Mouse (Mus musculus) lung, postnatal 36 days (tissue): Measurements from ENCODE around the gene Slc2a9.
A peak's percentile ranks its signal among the peaks of the same experiment; 100 is the strongest.

Experiments
- DNase-seq: peaks from one replicate; pipeline ENCODE4 v3.0.0; 2022; ENCODE audit warnings: mixed read lengths

Gene Slc2a9

DNA sequence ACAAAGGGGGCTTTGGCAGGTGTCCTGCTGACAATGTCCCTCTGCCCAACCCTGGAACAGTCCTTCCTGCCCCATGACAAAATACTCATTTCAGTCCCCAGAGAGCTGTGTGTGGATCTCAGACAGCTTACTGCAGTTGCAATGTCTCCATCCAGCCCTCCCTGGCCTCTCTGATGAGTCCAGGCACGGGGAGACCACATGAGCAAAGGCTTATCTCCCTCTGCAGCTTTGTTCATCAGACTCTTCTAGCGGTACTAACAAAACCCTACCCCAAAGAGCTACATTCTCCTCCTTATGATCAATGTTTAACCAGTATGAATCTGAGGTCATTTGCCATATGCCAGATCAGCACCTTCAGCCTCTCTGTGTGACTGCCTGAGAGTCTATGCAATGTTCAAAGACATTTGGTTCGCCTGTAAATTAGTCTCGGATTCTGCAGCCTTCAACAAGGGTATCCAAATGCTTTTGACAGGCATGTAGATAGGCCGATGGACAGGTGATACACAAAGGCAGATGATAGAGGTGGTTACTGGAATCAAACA lies 36.3 kb downstream of the Slc2a9 start:
- DNase-seq: no peak

DNA sequence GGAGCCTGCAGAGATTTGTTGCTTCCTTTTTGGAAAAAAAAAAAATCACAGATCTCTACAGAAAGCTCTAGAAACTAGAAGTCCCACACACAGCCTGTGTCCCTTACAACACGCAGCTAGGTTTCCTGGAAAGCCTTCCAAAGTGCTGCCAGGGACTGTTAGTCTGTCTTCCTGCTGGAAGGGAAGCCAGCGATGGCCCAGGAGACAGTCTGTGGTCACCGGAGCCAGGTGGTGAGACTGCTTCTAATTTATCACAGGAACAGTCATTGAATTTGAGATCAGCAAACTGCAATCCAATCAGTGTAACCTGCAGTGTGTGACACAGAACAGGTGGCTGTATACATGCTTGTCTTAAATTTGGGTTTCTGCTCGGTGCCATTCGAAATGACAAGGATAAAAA lies 41.7 kb downstream of the Slc2a9 start:
- no peak for DNase-seq

DNA sequence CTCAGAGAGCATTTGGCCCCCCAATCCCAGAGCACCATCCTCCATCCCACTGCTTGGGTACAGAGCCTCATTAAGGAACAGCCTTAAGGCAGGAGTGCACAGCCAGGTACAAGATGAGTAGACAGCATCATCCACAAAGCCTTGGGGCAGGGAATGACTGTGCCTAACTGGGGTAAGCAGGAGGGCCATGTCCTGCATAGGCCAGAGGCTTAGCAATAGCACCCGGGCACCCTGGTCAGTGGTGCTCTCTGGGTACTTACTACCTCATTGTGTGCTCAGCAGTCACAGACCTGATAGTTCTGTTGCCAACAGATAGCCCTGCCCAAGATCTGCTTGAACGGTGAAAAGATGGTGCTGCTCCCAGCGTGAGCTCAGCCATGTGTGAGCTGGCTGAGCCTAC lies 52.0 kb downstream of the Slc2a9 start:
- no peak for DNase-seq

DNA sequence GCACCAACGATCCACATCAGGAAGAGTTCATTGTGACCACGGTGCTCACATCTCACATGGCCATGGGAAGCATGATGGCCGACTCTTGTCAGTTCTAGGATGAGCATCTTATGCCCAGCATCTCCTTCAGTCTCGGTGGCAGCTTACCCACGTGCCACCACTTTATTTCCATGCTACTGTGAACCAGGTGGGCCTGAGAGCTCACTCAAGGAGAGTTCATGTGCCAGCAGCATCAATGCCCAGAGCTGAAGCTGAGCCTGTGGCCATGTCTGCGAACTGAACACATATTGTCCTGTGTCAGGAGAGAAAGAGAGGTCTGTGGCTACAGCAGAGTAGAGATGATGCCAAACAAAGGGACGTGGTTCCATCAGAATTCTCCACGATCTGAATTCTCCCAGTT lies 53.3 kb downstream of the Slc2a9 start:
- DNase-seq: no peak

- no peak for DNase-seq
These were observed 54.8 kb downstream of the Slc2a9 start for GRCm38 (mm10) chr5:38448121-38448520.

DNA sequence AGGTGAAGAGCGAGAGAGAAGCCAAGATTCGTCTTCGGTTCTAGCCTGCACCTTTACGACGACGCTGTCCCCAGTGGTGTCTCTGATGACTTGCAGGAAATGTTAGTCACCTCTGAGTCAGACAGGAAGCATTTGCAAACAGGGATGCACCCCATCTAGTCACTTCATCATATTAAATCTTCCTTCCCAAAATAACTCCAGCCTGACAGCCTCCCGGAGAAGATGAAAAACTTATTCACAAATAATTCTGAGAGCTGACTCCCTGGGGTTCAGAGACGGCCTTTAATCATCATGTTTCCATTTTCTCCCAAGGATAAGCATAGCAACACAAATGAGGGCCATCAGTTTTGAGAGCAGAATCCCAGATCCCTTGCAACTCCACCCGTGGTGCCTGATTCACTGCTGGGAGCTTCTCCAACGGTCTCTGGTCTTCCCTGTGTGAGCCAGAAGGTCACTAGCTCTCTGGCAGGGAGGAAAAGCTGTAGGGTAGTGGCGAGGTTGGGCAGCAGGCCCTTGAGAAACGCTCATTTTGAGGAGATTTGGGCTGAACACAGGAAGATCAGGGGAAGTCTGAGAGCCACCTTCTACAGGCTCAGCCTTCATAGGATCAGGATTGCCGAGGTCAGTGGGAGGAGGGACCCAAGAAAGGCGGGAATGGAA lies 56.5 kb downstream of the Slc2a9 start:
- no peak for DNase-seq

DNA sequence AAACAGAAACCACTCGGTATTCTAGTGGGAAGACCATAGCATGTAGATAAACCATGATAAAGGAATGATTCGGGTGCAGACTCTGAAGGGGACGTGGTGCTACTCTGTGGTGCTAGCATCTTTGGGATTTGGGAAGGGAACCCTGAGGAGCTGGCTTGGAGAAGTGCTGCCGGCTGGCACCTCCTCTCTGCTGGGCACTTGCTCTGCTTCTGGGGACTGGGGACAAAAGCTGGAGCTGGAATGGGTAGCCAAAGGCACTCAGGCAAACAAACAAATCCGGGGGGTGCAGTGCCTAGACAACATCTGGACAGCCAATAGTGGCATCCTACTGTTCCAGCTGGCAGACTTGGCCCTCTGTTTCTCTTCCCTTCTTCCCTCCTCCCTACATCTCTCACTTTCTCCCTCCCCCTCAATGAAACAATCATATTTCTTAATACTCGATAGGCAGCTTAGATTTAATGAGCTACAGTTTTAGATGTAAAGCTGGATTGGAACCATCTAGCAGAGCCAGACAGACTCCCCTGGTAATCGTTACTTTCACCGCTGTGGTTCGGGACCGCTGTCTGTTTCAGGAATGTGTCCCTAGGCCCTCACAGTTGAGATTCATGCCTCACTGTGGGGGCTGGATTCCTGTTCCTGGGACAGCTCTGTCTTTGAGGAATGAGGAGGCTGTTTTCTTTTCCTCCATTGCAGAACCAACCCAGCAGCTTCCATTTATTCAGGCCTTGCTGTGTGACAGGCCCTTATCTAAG lies 61.7 kb downstream of the Slc2a9 start:
- no peak for DNase-seq

GRCm38 (mm10) chr5:38440252-38441005 lies 62.5 kb downstream of the Slc2a9 start:
- no peak for DNase-seq

DNA sequence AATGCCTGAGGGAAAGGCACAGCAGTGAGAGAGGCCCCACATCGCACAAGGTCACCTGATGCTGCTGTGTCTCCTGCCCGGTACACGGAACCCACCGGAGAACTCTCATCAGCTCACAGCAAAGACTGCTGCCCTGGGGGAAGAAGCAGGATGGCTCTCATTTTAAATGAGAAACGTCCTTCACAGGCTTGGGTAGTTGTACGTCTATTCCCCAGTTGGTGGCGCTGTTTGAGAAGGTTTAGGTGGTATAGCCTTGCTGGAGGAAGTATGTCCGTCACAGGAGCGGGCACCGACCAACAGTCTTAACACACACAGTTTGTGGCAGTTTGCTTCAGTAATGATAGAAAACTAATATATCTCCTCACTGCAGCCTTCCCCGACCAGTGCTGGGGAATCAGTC lies 66.3 kb downstream of the Slc2a9 start:
- DNase-seq: no peak

- no peak for DNase-seq
These were observed 68.1 kb downstream of the Slc2a9 start for GRCm38 (mm10) chr5:38434875-38435274.

- no peak for DNase-seq
These were observed 71.7 kb downstream of the Slc2a9 start for GRCm38 (mm10) chr5:38431201-38431600.

DNA sequence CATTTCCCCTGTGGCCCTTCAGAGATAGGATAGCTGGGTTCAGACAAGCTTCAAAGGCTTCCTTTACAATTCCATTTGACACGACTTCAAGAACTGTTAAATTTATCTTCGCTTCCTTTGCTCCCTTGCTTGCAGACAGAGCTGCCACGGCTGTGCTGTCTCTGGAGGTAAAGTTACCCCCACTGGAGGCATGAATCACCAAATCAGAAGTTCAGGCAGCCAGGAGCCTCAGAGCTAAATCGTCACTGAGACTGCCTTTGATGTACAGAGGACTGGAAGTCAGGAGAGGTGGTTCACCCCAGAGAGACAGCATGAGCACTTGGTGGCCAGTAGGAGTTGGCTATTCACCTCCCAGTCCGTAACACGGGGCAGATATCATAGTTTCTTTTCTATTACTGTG lies 73.8 kb downstream of the Slc2a9 start:
- DNase-seq: no peak

DNA sequence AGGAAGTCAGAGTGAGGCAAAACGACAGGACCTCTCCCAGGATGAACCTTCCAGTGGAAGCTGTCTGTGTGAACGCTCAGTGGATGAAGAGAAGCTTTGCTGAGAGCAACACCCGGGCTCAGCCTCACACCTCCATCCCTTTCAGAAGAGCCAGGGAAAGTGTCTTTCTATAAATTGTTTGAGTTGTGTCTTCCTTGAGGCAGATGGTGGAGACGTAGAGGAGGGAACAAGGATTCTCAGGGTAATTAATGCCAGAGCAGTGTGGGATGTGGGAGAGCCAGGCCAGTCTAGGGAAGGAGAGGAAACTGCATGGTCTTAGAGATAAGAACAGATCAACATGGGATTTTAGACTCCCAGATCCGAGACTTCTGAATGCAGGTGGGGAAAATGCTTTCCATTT lies 75.2 kb downstream of the Slc2a9 start:
- no peak for DNase-seq

GRCm38 (mm10) chr5:38425569-38425968 lies 77.4 kb downstream of the Slc2a9 start:
- no peak for DNase-seq

DNA sequence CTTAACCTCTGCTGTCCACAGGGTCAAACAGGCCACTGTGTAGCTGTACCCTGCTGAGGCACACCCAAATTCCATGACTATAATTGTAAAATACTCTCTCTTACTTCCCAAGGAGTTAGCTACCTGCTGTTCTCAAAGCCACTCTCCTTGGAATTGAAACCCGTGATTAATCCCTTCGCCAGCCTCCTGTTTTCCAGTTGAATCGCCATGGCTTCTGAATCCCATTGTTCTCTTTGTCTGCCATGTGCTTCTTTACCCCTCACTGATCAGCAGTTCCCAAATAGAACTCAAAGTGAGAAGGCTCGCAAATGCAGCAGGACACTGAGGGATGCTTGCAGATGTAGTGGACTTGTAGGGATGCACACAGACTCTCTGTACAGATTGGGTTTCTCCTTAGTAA lies 80.5 kb downstream of the Slc2a9 start:
- no peak for DNase-seq

GRCm38 (mm10) chr5:38418799-38419198 lies 84.1 kb downstream of the Slc2a9 start:
- no peak for DNase-seq

DNA sequence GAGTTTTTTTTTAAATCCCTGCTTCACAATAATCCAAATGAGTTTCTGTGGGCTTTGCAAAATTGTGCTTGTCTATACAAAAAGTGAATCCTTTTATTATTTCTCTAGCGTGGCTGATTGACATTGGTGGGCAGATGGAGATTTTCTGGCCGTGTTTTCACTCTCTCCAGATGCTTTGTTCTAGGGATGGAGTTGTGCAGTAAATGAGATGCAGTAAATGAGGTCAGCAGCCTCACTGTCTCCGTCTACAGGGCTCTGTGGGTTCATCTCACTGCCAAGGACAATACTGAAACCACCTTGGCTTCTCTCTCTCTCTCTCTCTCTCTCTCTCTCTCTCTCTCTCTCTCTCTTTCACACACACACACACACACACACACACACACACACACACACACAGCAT lies 99.3 kb downstream of the Slc2a9 start:
- DNase-seq: no peak

- peak; percentile 40 for DNase-seq
These were observed 100.7 kb downstream of the Slc2a9 start for GRCm38 (mm10) chr5:38402288-38402687.

GRCm38 (mm10) chr5:38388857-38389256 lies 114.1 kb downstream of the Slc2a9 start:
- DNase-seq: no peak

GRCm38 (mm10) chr5:38388420-38388823 lies 114.5 kb downstream of the Slc2a9 start:
- no peak for DNase-seq

DNA sequence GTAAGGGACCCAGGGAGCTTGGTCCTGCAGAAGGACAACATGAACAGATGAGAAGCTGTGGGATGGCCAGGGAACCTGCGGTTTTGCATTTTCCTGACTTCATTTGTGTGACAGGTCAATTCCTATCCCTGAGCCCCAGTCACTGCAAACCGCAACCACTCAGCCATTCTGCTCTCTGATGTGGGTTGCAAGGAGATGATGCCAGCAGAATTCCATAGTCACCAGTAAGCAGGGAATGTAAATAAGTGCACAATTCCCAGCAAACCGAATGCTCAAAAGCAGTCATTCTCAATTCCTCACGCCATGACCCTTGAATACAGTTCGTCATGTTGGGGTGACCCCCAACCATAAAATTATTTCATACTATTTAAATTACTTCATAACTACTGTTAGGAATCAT lies 123.0 kb downstream of the Slc2a9 start:
- DNase-seq: no peak

DNA sequence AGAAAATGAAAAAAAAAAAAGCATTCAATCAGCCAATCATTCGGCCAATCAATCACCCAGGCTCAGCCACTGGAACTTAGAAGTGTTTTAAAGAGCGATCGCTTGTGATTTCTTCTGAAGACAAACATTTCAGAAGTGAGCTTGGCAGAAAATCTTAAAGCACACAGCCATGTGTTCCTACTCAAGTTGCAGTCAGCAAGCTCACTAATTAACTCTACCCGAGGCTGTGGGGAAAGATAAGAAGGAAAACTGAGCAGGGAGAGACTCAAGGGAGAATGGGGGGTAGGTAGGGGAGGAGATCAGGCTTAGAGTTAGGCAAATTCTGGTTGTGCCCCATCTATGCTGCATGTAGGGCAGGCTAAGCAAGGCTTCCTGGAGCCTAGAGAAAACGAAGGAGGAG lies 130.6 kb downstream of the Slc2a9 start:
- DNase-seq: no peak

DNA sequence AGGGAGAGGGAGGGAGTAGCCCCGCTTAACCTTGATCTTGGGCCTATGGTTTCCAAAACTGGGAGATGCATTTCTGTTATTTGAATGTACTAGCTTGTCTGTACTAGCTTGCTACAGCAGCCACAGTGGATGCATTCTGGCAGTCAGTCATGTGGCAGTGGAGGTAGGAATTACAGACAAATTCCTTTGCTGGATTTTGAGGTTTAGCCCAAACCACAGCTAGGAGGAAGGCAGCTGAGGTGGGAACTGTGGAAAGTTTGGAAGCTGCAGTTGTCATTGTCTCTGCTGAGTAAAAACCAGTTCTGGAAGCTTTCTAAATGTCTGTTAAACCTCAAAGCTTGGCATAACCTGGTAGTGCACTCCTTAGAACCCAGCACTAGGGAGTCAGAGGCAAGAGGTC lies 131.6 kb downstream of the Slc2a9 start:
- no peak for DNase-seq
